Mouse (Mus musculus) megakaryocyte, embryonic 14.5 days (primary cell): ENCODE data around the gene Crhbp.

Source experiments
- FLI1 ChIP-seq: IDR thresholded peaks from 2 replicates; pipeline ENCODE4 v1.6.1; 2012; ENCODE audit warnings: low read length, inconsistent platforms, mixed read lengths
- GATA1 ChIP-seq: IDR thresholded peaks from 3 replicates; pipeline ENCODE4 v1.6.1; 2012; ENCODE audit warnings: mixed read lengths, low read length, inconsistent platforms, borderline replicate concordance

DNA sequence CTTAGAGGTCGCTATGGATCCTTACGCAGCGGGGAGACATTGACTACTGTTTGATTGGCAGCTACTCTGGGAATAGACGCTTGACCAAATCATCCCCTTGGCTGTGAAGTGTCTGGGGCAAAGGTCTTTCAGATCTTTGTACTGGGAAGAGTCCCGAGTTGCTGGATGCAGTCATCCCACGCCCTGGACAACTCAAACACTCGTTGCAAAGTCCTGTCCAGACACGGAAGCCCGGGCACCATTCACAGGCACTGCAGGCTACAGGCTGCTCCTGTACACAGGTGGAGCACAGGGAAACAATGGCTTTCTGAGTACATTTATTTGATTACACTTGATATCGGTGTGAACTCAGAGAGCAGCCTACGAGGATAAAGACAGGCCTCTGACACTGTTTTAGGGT lies 46.6 kb upstream of the Crhbp start:
- TF ChIP-seq GATA1 (no peak), FLI1 (no peak)
